Mouse (Mus musculus): ENCODE results near the gene Ngf. TPM values are rescaled to one million over a fixed set of nuclear protein-coding genes. Genes with fewer than 3 reads are reported as not detected.

Gene Ngf
- polyA plus RNA-seq, 1 experiment from 2014 or later: 0.63 TPM

- H3K9me3 ChIP-seq (replicated peaks; ENCODE audit: control insufficient read depth, low read length): no peaks in the 10 kb centered on the region
- H3K36me3 ChIP-seq (ENCODE audit: control insufficient read depth, insufficient read depth, low read length): no peaks in the 10 kb centered on the region
- no peak overlapping the region for H3K4me2 ChIP-seq
- 23% methylated on average over 3 of the region's 3 CpGs for WGBS (ENCODE audit: insufficient replicate concordance)
- peaks cover 34% of the 10 kb centered on the region for H3K27me3 ChIP-seq (ENCODE audit: control insufficient read depth, insufficient read depth, low read length)
- no peak overlapping the region for H3K9ac ChIP-seq (ENCODE audit: low read depth, low read length)
- ATAC-seq (replicated peaks; ENCODE audit: insufficient number of reproducible peaks, low FRiP score, low TSS enrichment): no peak
- H3K4me3 ChIP-seq (ENCODE audit: low read depth, low read length): no peak overlapping the region
- no peak overlapping the region for H3K27ac ChIP-seq (ENCODE audit: low read depth, low read length)
- H3K4me1 ChIP-seq (ENCODE audit: control insufficient read depth, insufficient read depth, low read length): peaks cover 5% of the 10 kb centered on the region
Observed at GRCm38 (mm10) chr3:102466587-102466986, 3.1 kb upstream of the Ngf start.

GRCm38 (mm10) chr3:102467121-102467520, 2.6 kb upstream of the Ngf start:
- Histone ChIP-seq H3K4me1 (ENCODE audit: control insufficient read depth, insufficient read depth, low read length) (peaks cover 5% of the 10 kb centered on the region), H3K36me3 (ENCODE audit: control insufficient read depth, insufficient read depth, low read length) (no peaks in the 10 kb centered on the region), H3K27ac (ENCODE audit: low read depth, low read length) (no peak overlapping the region), H3K4me2 (no peak overlapping the region), H3K27me3 (ENCODE audit: control insufficient read depth, insufficient read depth, low read length) (peaks cover 36% of the 10 kb centered on the region), H3K9me3 (replicated peaks; ENCODE audit: control insufficient read depth, low read length) (no peaks in the 10 kb centered on the region), H3K9ac (ENCODE audit: low read depth, low read length) (no peak overlapping the region), H3K4me3 (ENCODE audit: low read depth, low read length) (no peak overlapping the region)
- no peak for ATAC-seq (replicated peaks; ENCODE audit: insufficient number of reproducible peaks, low FRiP score, low TSS enrichment)
- 76% methylated on average over 8 of the region's 8 CpGs for WGBS (ENCODE audit: insufficient replicate concordance)

- Histone ChIP-seq H3K9ac (ENCODE audit: low read depth, low read length) (no peak overlapping the region), H3K27me3 (ENCODE audit: control insufficient read depth, insufficient read depth, low read length) (peaks cover 40% of the 10 kb centered on the region), H3K27ac (ENCODE audit: low read depth, low read length) (no peak overlapping the region), H3K36me3 (ENCODE audit: control insufficient read depth, insufficient read depth, low read length) (no peaks in the 10 kb centered on the region), H3K9me3 (replicated peaks; ENCODE audit: control insufficient read depth, low read length) (no peaks in the 10 kb centered on the region), H3K4me1 (ENCODE audit: control insufficient read depth, insufficient read depth, low read length) (peaks cover 5% of the 10 kb centered on the region), H3K4me2 (no peak overlapping the region), H3K4me3 (ENCODE audit: low read depth, low read length) (no peak overlapping the region)
- WGBS (ENCODE audit: insufficient replicate concordance): 71% methylated on average over 5 of the region's 5 CpGs
- ATAC-seq (replicated peaks; ENCODE audit: insufficient number of reproducible peaks, low FRiP score, low TSS enrichment): no peak
Observed at GRCm38 (mm10) chr3:102471251-102471650, 1.5 kb downstream of the Ngf start.

GRCm38 (mm10) chr3:102471799-102472198, 2.1 kb downstream of the Ngf start:
- no peak overlapping the region for H3K4me3 ChIP-seq (ENCODE audit: low read depth, low read length)
- H3K27ac ChIP-seq (ENCODE audit: low read depth, low read length): no peak overlapping the region
- WGBS (ENCODE audit: insufficient replicate concordance): 54% methylated on average over 5 of the region's 5 CpGs
- H3K36me3 ChIP-seq (ENCODE audit: control insufficient read depth, insufficient read depth, low read length): no peaks in the 10 kb centered on the region
- H3K9ac ChIP-seq (ENCODE audit: low read depth, low read length): no peak overlapping the region
- no peak overlapping the region for H3K4me2 ChIP-seq
- peaks cover 5% of the 10 kb centered on the region for H3K4me1 ChIP-seq (ENCODE audit: control insufficient read depth, insufficient read depth, low read length)
- no peak for ATAC-seq (replicated peaks; ENCODE audit: insufficient number of reproducible peaks, low FRiP score, low TSS enrichment)
- H3K9me3 ChIP-seq (replicated peaks; ENCODE audit: control insufficient read depth, low read length): no peaks in the 10 kb centered on the region
- peaks cover 40% of the 10 kb centered on the region for H3K27me3 ChIP-seq (ENCODE audit: control insufficient read depth, insufficient read depth, low read length)

GRCm38 (mm10) chr3:102474275-102475155, 4.8 kb downstream of the Ngf start:
- H3K4me3 ChIP-seq (ENCODE audit: low read depth, low read length): no peak overlapping the region
- no peak overlapping the region for H3K27ac ChIP-seq (ENCODE audit: low read depth, low read length)
- no peak overlapping the region for H3K4me2 ChIP-seq
- no peak for ATAC-seq (replicated peaks; ENCODE audit: insufficient number of reproducible peaks, low FRiP score, low TSS enrichment)
- H3K9me3 ChIP-seq (replicated peaks; ENCODE audit: control insufficient read depth, low read length): no peaks in the 10 kb centered on the region
- peaks cover 29% of the 10 kb centered on the region for H3K27me3 ChIP-seq (ENCODE audit: control insufficient read depth, insufficient read depth, low read length)
- no peaks in the 10 kb centered on the region for H3K36me3 ChIP-seq (ENCODE audit: control insufficient read depth, insufficient read depth, low read length)
- H3K9ac ChIP-seq (ENCODE audit: low read depth, low read length): no peak overlapping the region
- 78% methylated on average over 15 of the region's 15 CpGs for WGBS (ENCODE audit: insufficient replicate concordance)
- peaks cover 5% of the 10 kb centered on the region for H3K4me1 ChIP-seq (ENCODE audit: control insufficient read depth, insufficient read depth, low read length)

GRCm38 (mm10) chr3:102477917-102478694, 8.4 kb downstream of the Ngf start:
- Histone ChIP-seq H3K4me2 (no peak overlapping the region), H3K27ac (ENCODE audit: low read depth, low read length) (no peak overlapping the region), H3K4me3 (ENCODE audit: low read depth, low read length) (no peak overlapping the region), H3K9me3 (replicated peaks; ENCODE audit: control insufficient read depth, low read length) (no peaks in the 10 kb centered on the region), H3K4me1 (ENCODE audit: control insufficient read depth, insufficient read depth, low read length) (no peaks in the 10 kb centered on the region), H3K9ac (ENCODE audit: low read depth, low read length) (no peak overlapping the region), H3K27me3 (ENCODE audit: control insufficient read depth, insufficient read depth, low read length) (peaks cover 3% of the 10 kb centered on the region; the same call in 1 of the 2 replicates), H3K36me3 (ENCODE audit: control insufficient read depth, insufficient read depth, low read length) (no peaks in the 10 kb centered on the region)
- WGBS (ENCODE audit: insufficient replicate concordance): 83% methylated on average over 12 of the region's 12 CpGs
- no peak for ATAC-seq (replicated peaks; ENCODE audit: insufficient number of reproducible peaks, low FRiP score, low TSS enrichment)

- Histone ChIP-seq H3K4me3 (ENCODE audit: low read depth, low read length) (no peak overlapping the region), H3K27me3 (ENCODE audit: control insufficient read depth, insufficient read depth, low read length) (no peaks in the 10 kb centered on the region), H3K9ac (ENCODE audit: low read depth, low read length) (no peak overlapping the region), H3K36me3 (ENCODE audit: control insufficient read depth, insufficient read depth, low read length) (no peaks in the 10 kb centered on the region), H3K4me1 (ENCODE audit: control insufficient read depth, insufficient read depth, low read length) (no peaks in the 10 kb centered on the region), H3K9me3 (replicated peaks; ENCODE audit: control insufficient read depth, low read length) (no peaks in the 10 kb centered on the region), H3K4me2 (no peak overlapping the region), H3K27ac (ENCODE audit: low read depth, low read length) (no peak overlapping the region)
- WGBS (ENCODE audit: insufficient replicate concordance): 73% methylated on average over 14 of the region's 14 CpGs
- ATAC-seq (replicated peaks; ENCODE audit: insufficient number of reproducible peaks, low FRiP score, low TSS enrichment): no peak
Observed at GRCm38 (mm10) chr3:102490393-102491123, 20.8 kb downstream of the Ngf start.

- no peak for ATAC-seq (replicated peaks; ENCODE audit: insufficient number of reproducible peaks, low FRiP score, low TSS enrichment)
- H3K36me3 ChIP-seq (ENCODE audit: control insufficient read depth, insufficient read depth, low read length): no peaks in the 10 kb centered on the region
- H3K4me2 ChIP-seq: no peak overlapping the region
- no peaks in the 10 kb centered on the region for H3K27me3 ChIP-seq (ENCODE audit: control insufficient read depth, insufficient read depth, low read length)
- WGBS (ENCODE audit: insufficient replicate concordance): 71% methylated on average over 7 of the region's 7 CpGs
- no peaks in the 10 kb centered on the region for H3K4me1 ChIP-seq (ENCODE audit: control insufficient read depth, insufficient read depth, low read length)
- no peak overlapping the region for H3K9ac ChIP-seq (ENCODE audit: low read depth, low read length)
- H3K27ac ChIP-seq (ENCODE audit: low read depth, low read length): no peak overlapping the region
- no peak overlapping the region for H3K4me3 ChIP-seq (ENCODE audit: low read depth, low read length)
- no peaks in the 10 kb centered on the region for H3K9me3 ChIP-seq (replicated peaks; ENCODE audit: control insufficient read depth, low read length)
Observed at GRCm38 (mm10) chr3:102498113-102498512, 28.4 kb downstream of the Ngf start.
